Mouse (Mus musculus) forebrain, embryonic 14.5 days (tissue): ENCODE results near the gene Twist2. TPM values are rescaled to one million over a fixed set of nuclear protein-coding genes. Genes with fewer than 3 reads are reported as not detected.
A peak's percentile ranks its signal among the peaks of the same experiment; 100 is the strongest.

Experiments used
- ATAC-seq: fragments of 200-750 bp; cut with Nextera tagmentation; 2 replicates; pipeline ENCODE4 v1.8.0; 2017; ENCODE audit warnings: mild to moderate bottlenecking, moderate library complexity
- DNase-seq: peaks from one replicate; pipeline ENCODE4 v3.0.0-alpha.2; 2015; ENCODE audit warnings: low spot score
- H3K27ac ChIP-seq: fragments of 300-500 bp; sonication (generic); 2 replicates; pipeline ENCODE4 v1.5.1; 2014; ENCODE audit warnings: low read depth, mild to moderate bottlenecking, control low read depth, low read length, moderate library complexity
- H3K27me3 ChIP-seq: fragments of 300-500 bp; sonication (generic); replicated peaks from 2 replicates; pipeline ENCODE4 v1.6.1; 2014; ENCODE audit warnings: low read length, control low read depth, mixed read lengths; ENCODE audit not compliant: control insufficient read depth, insufficient read depth
- H3K36me3 ChIP-seq: fragments of 300-500 bp; sonication (generic); 2 replicates; pipeline ENCODE4 v1.6.1; 2014; ENCODE audit warnings: low read length, control low read depth; ENCODE audit not compliant: control insufficient read depth, insufficient read depth
- H3K4me1 ChIP-seq: fragments of 300-500 bp; sonication (generic); 2 replicates; pipeline ENCODE4 v1.6.1; 2014; ENCODE audit warnings: antibody characterized with exemption, low read length, control low read depth; ENCODE audit not compliant: control insufficient read depth, insufficient read depth
- H3K4me2 ChIP-seq: fragments of 300-500 bp; sonication (generic); 2 replicates; pipeline ENCODE4 v1.6.1; 2014; ENCODE audit warnings: mild to moderate bottlenecking, control low read depth, low read length
- H3K4me3 ChIP-seq: fragments of 300-500 bp; sonication (generic); 2 replicates; pipeline ENCODE4 v1.5.1; 2014; ENCODE audit warnings: low read depth, low read length, control low read depth
- H3K9ac ChIP-seq: fragments of 300-500 bp; sonication (generic); 2 replicates; pipeline ENCODE4 v1.6.1; 2014; ENCODE audit warnings: mild to moderate bottlenecking, low read length, control low read depth, moderate library complexity
- H3K9me3 ChIP-seq: fragments of 300-500 bp; sonication (generic); replicated peaks from 2 replicates; pipeline ENCODE4 v1.6.1; 2016; ENCODE audit warnings: low read length, control low read depth, mixed read lengths; ENCODE audit not compliant: control insufficient read depth
- WGBS: fragments of 180-500 bp; shearing (Covaris S2); extraction: QIAGEN DNeasy Blood & Tissue Kit; methylation state at CpG from one replicate; pipeline ENCODE4 v1.1.7; 2014; 5-methylcytosine and 5-hydroxymethylcytosine counted together
- polyA plus RNA-seq: library from polyadenylated mRNA; unstranded; fragments of >200 nt; fragmentation: Nextera tagmentation; extraction: Ambion mirVana; gene quantifications from 2 replicates; pipeline ENCODE4 v1.2.1, GENCODE M21; 2014

The Twist2 gene
- polyA plus RNA-seq, result 0.81 and 1.1 TPM in 2 replicates

- Histone ChIP-seq H3K4me2 (peak within 1 kb of the TSS; percentile 53), H3K9me3 (no peaks in the 10 kb centered on the region), H3K9ac (no peak within 1 kb of the TSS), H3K4me1 (no peaks in the 10 kb centered on the region), H3K27me3 (peaks cover 48% of the 10 kb centered on the region), H3K4me3 (peak within 1 kb of the TSS; percentile 27), H3K36me3 (no peaks in the 10 kb centered on the region), H3K27ac (no peak within 1 kb of the TSS)
- WGBS, result under 1% methylated on average over 63 of the region's 77 CpGs
- peak; percentile 1 for DNase-seq
- no peak for ATAC-seq
These were observed at the start of gene Twist2 for GRCm38 (mm10) chr1:91800967-91801843. TSS of gene Twist2 (plus strand) at chr1:91801461.

GRCm38 (mm10) chr1:91752931-91753330, 48.3 kb upstream of the Twist2 start:
- Histone ChIP-seq H3K27ac (peak overlapping the region; percentile 27; the same call in 1 of the 2 replicates), H3K36me3 (no peaks in the 10 kb centered on the region), H3K9me3 (no peaks in the 10 kb centered on the region), H3K4me3 (no peak overlapping the region), H3K9ac (no peak overlapping the region), H3K27me3 (peaks cover 3% of the 10 kb centered on the region; the same call in 1 of the 2 replicates), H3K4me1 (peaks cover 2% of the 10 kb centered on the region; the same call in 1 of the 2 replicates), H3K4me2 (no peak overlapping the region)
- peak; percentile 75 for DNase-seq
- 53% methylated on average over 9 of the region's 9 CpGs for WGBS
- ATAC-seq, result no peak

GRCm38 (mm10) chr1:91755102-91755501, 46.2 kb upstream of the Twist2 start:
- no peak overlapping the region for H3K27ac ChIP-seq
- ATAC-seq (peak; percentile 81), DNase-seq (peak; percentile 88)
- no peaks in the 10 kb centered on the region for H3K36me3 ChIP-seq
- H3K9ac ChIP-seq, result 0 out of 2 replicates have a peak overlapping the region, but pooled peaks have one; percentile 40
- H3K4me2 ChIP-seq, result peak overlapping the region; percentile 43; the same call in 1 of the 2 replicates
- H3K4me3 ChIP-seq, result no peak overlapping the region
- WGBS, result 3% methylated on average over 9 of the region's 9 CpGs
- H3K9me3 ChIP-seq, result no peaks in the 10 kb centered on the region
- H3K4me1 ChIP-seq, result peaks cover 16% of the 10 kb centered on the region
- H3K27me3 ChIP-seq, result 0 out of 2 replicates have a peak, but pooled peaks cover 3% of the 10 kb centered on the region

- Histone ChIP-seq H3K9ac (no peak overlapping the region), H3K4me1 (peaks cover 23% of the 10 kb centered on the region), H3K4me2 (no peak overlapping the region), H3K27ac (no peak overlapping the region), H3K27me3 (0 out of 2 replicates have a peak, but pooled peaks cover 3% of the 10 kb centered on the region), H3K9me3 (no peaks in the 10 kb centered on the region), H3K4me3 (no peak overlapping the region), H3K36me3 (no peaks in the 10 kb centered on the region)
- 79% methylated on average over 16 of the region's 16 CpGs for WGBS
- DNase-seq (no peak), ATAC-seq (no peak)
These were observed 44.0 kb upstream of the Twist2 start for GRCm38 (mm10) chr1:91757292-91757691.

GRCm38 (mm10) chr1:91758143-91758542, 43.1 kb upstream of the Twist2 start:
- Histone ChIP-seq H3K36me3 (no peaks in the 10 kb centered on the region), H3K27me3 (0 out of 2 replicates have a peak, but pooled peaks cover 3% of the 10 kb centered on the region), H3K4me2 (no peak overlapping the region), H3K9ac (no peak overlapping the region), H3K9me3 (no peaks in the 10 kb centered on the region), H3K27ac (no peak overlapping the region), H3K4me3 (no peak overlapping the region), H3K4me1 (peaks cover 22% of the 10 kb centered on the region)
- DNase-seq (no peak), ATAC-seq (no peak)
- 24% methylated on average over 2 of the region's 2 CpGs for WGBS

GRCm38 (mm10) chr1:91758600-91759515, 42.4 kb upstream of the Twist2 start:
- H3K4me3 ChIP-seq, result no peak overlapping the region
- no peak overlapping the region for H3K4me2 ChIP-seq
- 9% methylated on average over 12 of the region's 12 CpGs for WGBS
- H3K27me3 ChIP-seq, result 0 out of 2 replicates have a peak, but pooled peaks cover 3% of the 10 kb centered on the region
- peaks cover 20% of the 10 kb centered on the region for H3K4me1 ChIP-seq
- no peak overlapping the region for H3K27ac ChIP-seq
- ATAC-seq, result 0 out of 2 replicates have a peak, but pooled peaks have one; percentile 16
- H3K9me3 ChIP-seq, result no peaks in the 10 kb centered on the region
- peak; percentile 61 for DNase-seq
- no peaks in the 10 kb centered on the region for H3K36me3 ChIP-seq
- peak overlapping the region; percentile 43 for H3K9ac ChIP-seq

- Histone ChIP-seq H3K9ac (no peak overlapping the region), H3K9me3 (no peaks in the 10 kb centered on the region), H3K27ac (peak overlapping the region; percentile 49; the same call in 1 of the 2 replicates), H3K4me1 (peaks cover 20% of the 10 kb centered on the region), H3K4me2 (no peak overlapping the region), H3K36me3 (no peaks in the 10 kb centered on the region), H3K27me3 (0 out of 2 replicates have a peak, but pooled peaks cover 3% of the 10 kb centered on the region), H3K4me3 (no peak overlapping the region)
- DNase-seq (peak; percentile 74), ATAC-seq (peak; percentile 63)
- 43% methylated on average over 14 of the region's 14 CpGs for WGBS
These were observed 40.9 kb upstream of the Twist2 start for GRCm38 (mm10) chr1:91760140-91760986.
